Mouse (Mus musculus) thymus, postnatal 10 days (tissue): ENCODE data around the gene Synrg.

ENCODE experiments used
- DNase-seq, 2 experiments: peaks; one replicate each; pipeline ENCODE4 v3.0.0; 2021; ENCODE audit warnings: low spot score in 2 of 2

Synrg gene

DNA sequence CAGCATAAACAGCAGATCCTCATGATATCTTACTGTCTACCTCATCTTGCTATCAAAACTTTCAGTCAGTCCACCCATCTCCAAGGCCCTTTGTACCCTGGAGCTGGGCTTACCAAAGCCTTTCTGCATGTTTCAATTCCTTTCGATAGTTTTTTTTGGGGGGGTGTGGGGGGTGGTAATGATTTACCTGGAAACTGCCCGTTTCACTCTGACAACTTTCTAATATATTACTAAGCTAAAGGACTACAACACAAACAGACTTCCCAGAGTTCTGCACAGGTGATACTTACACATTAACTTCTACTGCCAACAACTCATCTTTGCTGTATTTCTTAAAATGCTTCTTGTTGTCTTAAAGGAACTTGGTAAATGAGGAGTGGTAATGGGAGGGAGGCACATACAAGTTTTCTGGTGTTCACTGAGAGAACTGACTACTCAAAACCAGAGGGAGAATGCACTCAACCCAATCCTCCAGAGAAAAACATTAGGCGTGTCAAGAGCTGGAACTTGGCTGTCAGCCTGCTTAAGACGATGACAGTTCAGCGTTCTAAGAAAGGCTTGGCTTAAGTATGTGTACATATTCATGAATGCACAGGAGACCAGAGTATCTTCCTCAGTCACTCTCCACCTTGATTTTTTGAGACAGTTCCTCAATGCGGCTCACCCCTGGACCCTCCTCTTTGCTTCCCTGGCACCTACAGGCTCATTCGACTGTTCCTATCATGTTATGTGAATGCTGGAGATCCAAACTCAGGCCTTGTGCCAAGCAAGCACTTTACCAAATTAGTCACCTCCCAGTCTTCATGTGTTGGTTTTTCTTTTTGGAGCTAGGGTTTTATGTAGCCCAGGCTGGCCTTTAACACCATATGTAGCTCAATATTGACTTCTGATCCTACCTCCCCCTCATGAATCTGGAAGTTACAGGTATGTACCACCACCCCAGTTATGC lies 109.9 kb downstream of the Synrg start:
- no peak for DNase-seq

DNA sequence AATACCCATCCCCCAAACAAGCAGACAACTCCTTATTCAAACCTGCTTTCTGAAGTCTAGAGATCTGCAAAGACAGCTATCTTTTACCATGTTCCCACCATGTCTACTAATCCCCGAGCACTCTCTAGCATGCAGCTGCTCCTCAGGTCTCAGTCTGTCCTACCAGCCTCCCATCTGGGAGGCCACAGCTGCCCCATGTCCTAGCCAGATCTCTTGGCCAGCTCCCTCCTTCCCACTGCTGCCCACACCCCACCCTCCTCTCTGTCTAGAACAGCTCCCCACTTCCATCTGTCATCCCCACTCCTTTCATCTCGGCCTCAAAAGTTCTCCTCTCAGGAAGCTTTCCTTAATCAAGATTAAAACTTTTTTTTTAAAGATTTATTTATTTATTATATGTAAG lies 112.8 kb downstream of the Synrg start:
- no peak for DNase-seq

DNA sequence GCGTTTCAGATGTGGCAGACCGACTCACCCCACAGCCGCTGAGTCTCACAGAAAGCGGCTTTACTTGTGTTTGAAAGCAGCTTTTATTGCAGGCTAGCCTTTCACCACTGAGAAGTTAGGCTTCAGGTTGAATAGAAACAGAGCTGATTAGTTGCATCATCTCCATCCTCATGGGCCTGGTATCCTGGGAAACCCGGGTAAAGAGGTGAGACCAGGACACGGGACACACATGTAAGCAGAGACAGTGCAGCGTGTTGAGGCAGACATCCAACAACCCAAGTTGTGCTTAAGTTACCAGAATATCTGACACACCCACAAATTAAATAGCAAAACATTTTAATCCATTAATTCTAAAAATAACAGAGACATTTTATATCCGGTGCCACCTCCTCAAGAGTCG lies 114.4 kb downstream of the Synrg start:
- DNase-seq: no peak

DNA sequence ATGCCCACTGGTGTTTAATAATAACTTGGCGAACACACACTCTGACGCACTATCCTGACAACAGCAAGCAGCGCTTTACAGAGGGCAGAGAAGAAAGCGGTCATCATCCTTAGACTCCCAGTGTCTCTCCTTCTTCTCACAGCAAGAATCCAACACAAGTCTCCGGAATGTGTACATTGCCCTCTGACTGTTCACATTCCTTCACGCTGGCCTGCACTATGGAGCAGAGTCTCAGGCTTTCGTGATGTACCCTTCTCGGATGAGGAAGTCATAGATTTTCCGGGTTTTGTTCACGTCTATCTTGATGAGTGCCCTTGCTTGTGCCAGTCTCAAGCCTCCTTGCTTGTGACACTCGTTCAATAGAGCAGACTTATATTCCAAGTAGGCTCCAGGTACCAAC lies 115.1 kb downstream of the Synrg start:
- DNase-seq: no peak

DNA sequence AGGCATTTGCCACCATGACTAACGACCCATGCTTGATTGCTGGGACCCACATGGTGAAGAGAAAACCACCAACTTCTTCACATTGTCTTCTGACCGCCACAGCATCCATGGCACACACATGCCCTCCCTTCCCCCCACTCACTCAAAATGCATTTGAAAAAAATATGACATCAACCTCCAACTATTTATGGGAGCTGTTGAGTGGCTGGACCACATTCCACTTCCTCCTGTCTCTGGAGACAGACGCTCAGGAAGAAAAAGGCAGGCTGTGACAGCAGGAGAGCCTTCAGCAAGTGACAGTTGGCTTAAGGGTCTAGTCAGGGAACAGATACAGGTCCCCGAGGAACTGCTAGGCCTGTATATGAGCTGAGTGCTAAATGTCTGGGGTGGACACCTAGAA lies 115.7 kb downstream of the Synrg start:
- DNase-seq: no peak

DNA sequence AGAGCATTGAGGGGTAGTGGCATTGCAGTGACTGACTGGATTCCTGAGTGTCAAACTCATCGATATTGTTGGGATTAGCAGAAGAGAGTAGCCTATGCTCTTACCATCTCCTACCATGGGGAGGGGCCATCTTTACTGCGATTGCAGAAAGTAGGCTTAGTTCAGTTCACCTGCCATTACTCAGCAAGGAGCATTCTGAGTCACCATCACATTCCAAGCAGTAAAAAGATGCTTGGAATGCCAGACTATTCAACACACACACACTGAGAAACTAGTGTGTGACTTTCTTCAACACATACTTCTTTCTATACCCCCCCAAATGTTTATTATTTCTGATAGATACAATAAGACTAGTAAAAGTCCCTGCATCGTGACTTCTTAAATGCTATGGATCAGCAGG lies 116.1 kb downstream of the Synrg start:
- DNase-seq: no peak

DNA sequence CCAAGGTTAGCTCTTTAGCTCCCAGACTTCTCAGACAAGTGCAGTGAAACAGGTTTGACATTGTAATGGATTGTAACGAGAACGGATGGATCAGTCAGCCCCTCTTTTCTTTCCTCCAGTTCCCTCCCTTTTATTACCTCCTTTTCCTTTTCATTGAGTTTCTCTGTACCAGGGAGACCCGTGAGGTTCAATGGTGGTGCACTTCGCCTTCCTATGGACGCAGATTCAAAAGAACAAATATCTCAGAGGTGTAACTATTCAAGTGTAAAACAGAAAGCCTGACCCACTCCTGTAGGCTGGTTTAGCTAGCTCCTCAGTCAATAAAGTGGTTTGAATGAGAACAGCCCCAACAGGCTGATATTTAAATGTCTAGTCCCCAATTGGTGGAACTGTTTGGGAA lies 117.7 kb downstream of the Synrg start:
- DNase-seq: no peak

DNA sequence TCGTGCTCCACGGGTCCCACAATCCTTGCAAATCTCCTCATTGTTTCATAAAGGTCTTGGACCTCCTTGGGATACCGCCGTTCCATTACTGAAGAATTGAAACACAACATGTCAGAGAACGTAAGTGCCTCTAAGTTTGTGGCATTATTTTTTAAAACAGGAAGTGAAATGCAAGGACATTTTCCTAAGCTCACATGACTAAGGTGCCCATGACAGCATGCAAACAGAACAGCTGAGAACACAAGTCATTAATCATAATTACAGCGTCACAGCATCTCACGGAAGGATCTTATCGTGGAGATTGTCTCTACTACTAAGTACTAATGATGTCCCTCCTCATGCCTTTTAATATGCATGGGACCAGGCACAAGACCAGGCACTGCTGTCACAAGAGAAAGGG lies 126.3 kb downstream of the Synrg start:
- no peak for DNase-seq
